Mouse (Mus musculus) right cerebral cortex, postnatal 25 days (tissue): ENCODE measurements around the gene Ror1.

Experiments used
- DNase-seq: peaks from one replicate; pipeline ENCODE4 v3.0.0; 2022

The Ror1 gene

DNA sequence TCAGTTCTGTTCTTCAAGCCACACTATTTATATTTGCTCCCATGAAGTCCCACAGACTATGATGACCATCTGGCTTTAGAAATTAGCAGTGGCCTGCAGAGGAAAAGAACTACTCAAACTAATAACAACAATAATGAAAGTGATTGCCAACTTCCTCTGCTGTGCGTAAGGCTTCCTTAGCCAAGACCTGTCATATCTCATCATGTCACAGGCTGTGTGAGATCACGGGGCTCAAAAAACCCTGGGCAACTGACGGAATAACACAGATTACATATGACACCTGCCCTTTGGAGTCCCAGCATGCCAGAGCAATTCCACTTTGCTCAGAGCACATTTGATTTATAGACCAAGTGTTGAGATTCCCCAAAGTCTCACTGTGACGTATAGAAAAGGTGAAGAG is 123.4 kb downstream of the Ror1 start:
- no peak for DNase-seq

GRCm38 (mm10) chr4:100219599-100219998 is 124.0 kb downstream of the Ror1 start:
- DNase-seq, result no peak

- no peak for DNase-seq
These were observed 126.6 kb downstream of the Ror1 start for GRCm38 (mm10) chr4:100221978-100222737.

DNA sequence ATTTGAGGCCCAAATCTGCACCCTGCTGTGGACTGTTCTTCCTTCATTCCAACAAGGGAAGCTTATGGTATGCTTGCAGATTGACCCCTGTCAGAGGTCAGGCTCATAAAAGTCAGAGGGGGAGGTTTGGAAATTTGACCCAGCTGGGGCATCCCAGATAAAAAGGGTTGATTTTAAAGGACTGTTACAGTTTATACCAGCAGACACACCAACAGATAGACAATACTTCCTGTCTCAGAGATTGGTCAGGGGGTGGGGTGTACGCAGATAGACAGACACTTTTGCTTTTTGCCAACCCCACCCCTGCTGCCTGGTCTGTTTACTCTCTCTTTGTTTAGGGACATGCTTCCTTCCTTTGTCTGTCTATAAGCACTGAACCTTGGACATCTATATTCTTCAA is 127.9 kb downstream of the Ror1 start:
- no peak for DNase-seq

DNA sequence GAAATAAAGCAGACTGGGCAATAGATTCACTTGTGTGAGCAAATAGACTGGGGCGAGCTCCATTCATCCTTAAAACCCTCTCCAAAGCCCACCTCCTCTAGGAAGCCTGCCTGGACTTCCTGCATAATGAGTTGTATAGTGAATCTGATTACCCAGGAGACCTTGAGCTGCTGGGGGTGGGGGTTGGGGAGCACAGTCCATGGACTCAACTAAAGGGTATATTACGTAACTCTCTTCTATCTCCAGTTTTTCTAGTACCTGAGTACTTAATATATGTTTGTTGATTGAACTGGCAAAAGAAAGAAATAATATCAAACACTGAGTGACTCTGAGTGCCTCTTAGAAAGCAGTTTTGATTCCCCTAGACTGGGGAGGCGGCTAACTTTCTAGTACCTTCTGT is 128.4 kb downstream of the Ror1 start:
- no peak for DNase-seq

GRCm38 (mm10) chr4:100226619-100227018 is 131.0 kb downstream of the Ror1 start:
- no peak for DNase-seq

- no peak for DNase-seq
These were observed 132.5 kb downstream of the Ror1 start for GRCm38 (mm10) chr4:100228106-100228505.

GRCm38 (mm10) chr4:100230245-100230644 is 134.7 kb downstream of the Ror1 start:
- no peak for DNase-seq

- DNase-seq, result no peak
These were observed 135.4 kb downstream of the Ror1 start for GRCm38 (mm10) chr4:100230963-100231362.

GRCm38 (mm10) chr4:100231906-100232305 is 136.3 kb downstream of the Ror1 start:
- DNase-seq, result no peak

GRCm38 (mm10) chr4:100232541-100232940 is 136.9 kb downstream of the Ror1 start:
- no peak for DNase-seq

DNA sequence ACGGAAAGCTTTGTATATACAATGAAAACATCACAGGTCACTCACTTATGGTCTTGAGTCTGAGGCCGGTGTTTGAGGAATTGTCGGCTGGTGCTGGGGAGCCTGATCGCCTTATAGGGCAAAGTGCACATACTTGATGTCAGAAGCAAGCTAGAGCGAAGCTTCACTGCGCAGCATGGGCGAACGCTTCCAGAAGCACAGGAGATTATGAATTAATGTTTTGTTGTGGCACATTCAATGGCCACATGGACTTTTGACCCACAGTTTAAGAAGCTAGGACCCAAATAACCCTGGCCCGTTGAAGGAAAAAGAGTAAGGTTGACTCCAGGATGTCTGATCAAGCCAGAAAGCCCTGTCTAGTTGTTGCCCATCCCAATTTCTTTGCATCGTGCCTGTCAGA is 138.2 kb downstream of the Ror1 start:
- DNase-seq, result no peak

DNA sequence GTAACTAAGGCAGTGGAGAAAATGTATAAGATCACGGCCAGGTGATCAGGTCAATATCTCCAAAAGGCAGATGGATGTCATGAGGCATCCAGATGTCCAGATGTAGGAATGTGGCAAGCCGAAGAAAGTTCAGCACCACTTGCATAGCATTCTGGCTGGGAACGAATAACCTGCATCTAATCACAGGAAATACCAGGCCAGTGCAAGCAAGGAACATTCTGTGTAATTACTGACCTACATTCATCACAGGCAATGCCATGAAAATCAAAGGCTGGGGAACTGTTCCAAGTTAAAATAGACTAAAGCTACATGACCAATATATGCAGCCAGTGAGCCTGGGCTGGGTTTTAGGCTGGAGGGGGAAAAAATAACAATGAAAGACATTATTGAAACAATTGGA is 140.7 kb downstream of the Ror1 start:
- DNase-seq, result no peak

GRCm38 (mm10) chr4:100242061-100242756 is 146.6 kb downstream of the Ror1 start:
- DNase-seq, result no peak

DNA sequence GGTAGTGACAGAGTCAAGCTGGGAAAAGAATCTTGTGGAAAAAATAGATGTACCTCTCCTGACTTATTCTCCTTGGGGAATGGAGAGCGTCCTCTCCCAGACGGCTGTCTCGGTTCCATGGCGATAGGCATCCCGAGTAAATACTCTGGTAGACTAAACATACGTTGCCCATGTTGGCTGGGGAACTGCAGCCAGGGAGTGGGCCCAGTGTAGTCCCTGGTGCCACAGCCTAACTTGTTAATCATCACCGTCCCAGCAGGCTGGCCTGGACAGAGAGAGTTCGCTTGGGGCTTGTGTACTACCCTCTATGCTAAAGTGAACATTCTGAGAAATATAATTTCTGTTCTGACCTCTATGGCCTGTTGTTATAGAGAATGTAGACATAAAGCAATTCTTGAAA is 148.7 kb downstream of the Ror1 start:
- no peak for DNase-seq

DNA sequence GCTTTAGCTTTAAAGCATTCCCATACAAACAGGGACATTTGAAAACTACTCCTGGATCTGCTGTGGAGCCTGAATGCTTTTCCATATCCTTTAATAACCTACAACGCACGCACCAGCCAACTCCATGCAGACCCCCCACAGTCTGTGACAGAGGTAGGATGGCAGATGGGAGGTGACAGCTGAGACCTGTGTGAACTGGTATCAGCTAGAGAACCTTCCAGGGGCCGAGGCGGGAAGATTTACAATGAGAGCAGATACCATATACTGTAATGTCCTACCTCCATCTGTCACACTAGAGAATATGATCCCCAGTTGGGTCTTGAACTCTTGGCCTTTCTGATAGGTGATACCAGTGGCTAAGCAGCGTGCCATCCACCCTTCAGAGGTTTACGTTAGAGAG is 149.1 kb downstream of the Ror1 start:
- DNase-seq, result no peak

DNA sequence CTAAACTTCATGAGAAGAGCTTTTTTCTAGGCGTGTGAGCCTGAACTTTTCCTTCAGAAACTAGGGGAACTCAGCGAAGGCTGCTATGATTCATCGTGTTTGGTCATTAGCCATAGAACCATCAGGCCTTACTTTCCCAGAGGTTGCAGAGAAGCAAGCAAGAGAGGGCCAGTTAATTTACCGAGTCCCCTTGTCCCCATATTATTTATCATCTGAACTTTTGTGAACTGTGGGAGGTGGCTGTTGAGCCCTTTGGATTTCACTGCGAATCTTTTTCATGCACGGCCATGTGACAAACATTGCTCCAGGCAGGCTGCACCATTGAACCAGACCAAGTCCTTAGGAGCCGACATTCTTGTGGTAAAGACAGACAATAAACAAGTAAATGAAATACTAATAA is 152.2 kb downstream of the Ror1 start:
- no peak for DNase-seq

DNA sequence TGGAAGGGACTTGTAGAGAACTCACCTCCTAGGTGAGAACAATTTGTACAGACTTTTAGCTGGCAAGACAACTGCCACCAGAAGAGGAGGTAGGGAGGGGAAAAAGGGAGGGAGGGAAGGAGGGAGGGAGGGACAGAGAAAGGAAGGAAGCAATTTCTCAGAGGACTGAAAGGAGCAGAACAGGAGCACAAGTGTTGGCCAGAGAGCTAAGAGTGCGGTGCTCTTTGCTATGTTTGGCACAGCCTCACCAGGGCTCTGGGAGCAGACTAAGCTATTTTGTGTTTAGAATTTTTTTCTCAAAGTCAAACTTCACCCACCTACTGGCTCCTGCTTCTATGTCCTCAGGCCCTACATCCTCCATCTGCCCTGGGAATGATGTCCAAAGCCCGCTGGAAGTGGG is 152.7 kb downstream of the Ror1 start:
- no peak for DNase-seq

GRCm38 (mm10) chr4:100251270-100251669 is 155.7 kb downstream of the Ror1 start:
- DNase-seq, result no peak

GRCm38 (mm10) chr4:100252050-100252449 is 156.5 kb downstream of the Ror1 start:
- DNase-seq, result no peak

- no peak for DNase-seq
These were observed 157.1 kb downstream of the Ror1 start for GRCm38 (mm10) chr4:100252646-100253045.

- DNase-seq, result no peak
These were observed 157.8 kb downstream of the Ror1 start for GRCm38 (mm10) chr4:100253401-100253800.

- no peak for DNase-seq
These were observed 158.2 kb downstream of the Ror1 start for GRCm38 (mm10) chr4:100253831-100254230.

DNA sequence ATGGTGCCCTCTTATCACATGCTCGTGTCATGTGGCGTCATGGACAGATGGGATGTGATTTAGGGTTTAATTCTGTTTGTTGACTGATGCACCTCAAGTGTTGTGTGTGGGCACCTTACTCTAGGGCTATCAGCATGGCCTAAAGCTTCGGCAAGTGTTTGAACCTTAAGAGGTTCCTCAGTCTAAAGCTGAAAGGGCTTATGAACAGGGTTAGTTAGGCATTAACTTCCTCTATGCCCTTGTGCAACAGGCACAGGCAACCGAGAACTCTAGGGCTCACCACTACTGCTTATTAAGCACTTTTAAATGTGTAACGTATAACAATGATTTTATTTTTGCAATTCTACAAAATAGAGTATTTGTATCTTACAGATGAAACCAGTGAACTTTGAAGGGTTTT is 162.9 kb downstream of the Ror1 start:
- no peak for DNase-seq

- DNase-seq, result no peak
These were observed 168.3 kb downstream of the Ror1 start for GRCm38 (mm10) chr4:100263917-100264316.
